Mouse (Mus musculus) kidney, adult 2 months (tissue): ENCODE data around the gene Ccdc63.

Experiments used
- CTCF ChIP-seq: fragments of 200-500 bp; conservative IDR thresholded peaks from 2 replicates; pipeline ENCODE4 v1.5.1; 2011; ENCODE audit warnings: low read depth, mild to moderate bottlenecking, control low read depth, low read length, moderate library complexity, mixed read lengths; ENCODE audit not compliant: insufficient read depth, insufficient read length
- POLR2A ChIP-seq: fragments of 200-500 bp; IDR thresholded peaks from one replicate; pipeline ENCODE4 v1.6.1; 2011; ENCODE audit warnings: low read depth, low read length, control low read depth

DNA sequence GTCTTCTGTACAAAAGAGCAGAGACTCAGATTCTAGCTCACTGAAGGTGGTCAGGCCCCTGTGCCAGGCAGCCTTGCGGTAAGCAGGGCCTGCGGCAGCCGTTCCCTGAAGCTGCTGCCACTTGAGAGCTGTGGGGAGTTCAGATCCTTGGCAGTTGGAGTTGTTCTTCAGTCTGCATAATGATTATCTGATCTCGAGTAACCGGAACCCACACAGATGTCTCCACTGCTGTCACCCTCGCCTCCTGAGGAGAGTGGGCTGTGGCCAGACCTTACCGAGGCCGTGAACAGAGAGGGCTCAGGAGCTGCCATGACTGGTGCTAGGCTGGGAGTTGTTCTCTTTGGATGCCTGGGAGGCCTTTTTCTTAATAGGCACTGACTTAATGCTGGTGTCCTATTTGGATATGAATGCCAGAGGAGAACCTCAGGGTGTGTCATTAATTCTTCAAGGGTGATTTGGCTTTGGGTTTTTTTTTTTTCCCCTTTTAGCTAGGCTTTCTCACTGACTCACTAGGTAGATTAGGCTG lies 26.1 kb upstream of the Ccdc63 start:
- TF ChIP-seq CTCF (no peak), POLR2A (no peak)
